In genomic region chr5:22343843-22344555, GRCm38 (mm10) we compare ENCODE assay signal across 8 mouse cellular contexts. TPM values are rescaled to one million over a fixed set of nuclear protein-coding genes. Genes with fewer than 3 reads are reported as not detected.
A peak's percentile ranks its signal among the peaks of the same experiment; 100 is the strongest.
DNase-seq lines count a peak whose midpoint lies in the region; ATAC-seq and TF ChIP-seq lines count a peak whose summit lies in the region.

No protein-coding gene starts in this region.

- peaks cover 56% of the 10 kb centered on the region for H3K27me3 ChIP-seq in heart, embryonic 11.5 days (ENCODE audit: control insufficient read depth, insufficient read depth, low read length)
- peaks cover 38% of the 10 kb centered on the region for H3K27me3 ChIP-seq in forebrain, embryonic 15.5 days
- H3K27me3 ChIP-seq in limb, embryonic 13.5 days, result peaks cover 88% of the 10 kb centered on the region
- peaks cover 23% of the 10 kb centered on the region for H3K27me3 ChIP-seq in small intestine, adult 2 months (ENCODE audit: control insufficient read depth, insufficient read depth, low read length)

- intact Hi-C loops in heart, postnatal 25 days (cut with DNase I), result no loop called here

- H3K36me3 ChIP-seq in heart, embryonic 11.5 days (ENCODE audit: control insufficient read depth, insufficient read depth, low read length), result no peaks in the 10 kb centered on the region
- no peaks in the 10 kb centered on the region for H3K36me3 ChIP-seq in forebrain, embryonic 15.5 days
- H3K36me3 ChIP-seq in limb, embryonic 13.5 days, result no peaks in the 10 kb centered on the region
- no peaks in the 10 kb centered on the region for H3K36me3 ChIP-seq in small intestine, adult 2 months (ENCODE audit: control insufficient read depth, insufficient read depth, low read length)

- no peak for TF ChIP-seq CTCF in brain, embryonic 14.5 days (IDR thresholded peaks at IDR 0.05; ENCODE audit: borderline replicate concordance, extremely low read depth, insufficient read depth, insufficient read length)
- TF ChIP-seq CTCF in small intestine, adult 2 months (IDR thresholded peaks at IDR 0.05; ENCODE audit: extremely low read depth, insufficient read length, insufficient replicate concordance, low read depth, low read length), result no peak

- no peak overlapping the region; the same call in 1 of the 2 replicates for H3K27ac ChIP-seq in heart, embryonic 11.5 days (ENCODE audit: low read depth, low read length)
- H3K27ac ChIP-seq in forebrain, embryonic 15.5 days (replicated peaks), result peak overlapping the region; percentile 35; the same call in 1 of the 2 replicates
- H3K27ac ChIP-seq in limb, embryonic 13.5 days, result no peak overlapping the region
- H3K27ac ChIP-seq in small intestine, adult 2 months (ENCODE audit: insufficient read depth, low read depth, low read length), result no peak overlapping the region

- WGBS in heart, embryonic 11.5 days (ENCODE audit: insufficient replicate concordance), result under 1% methylated on average over 63 of the region's 65 CpGs
- WGBS in forebrain, embryonic 15.5 days, result under 1% methylated on average over 58 of the region's 65 CpGs
- WGBS in limb, embryonic 13.5 days, result under 1% methylated on average over 56 of the region's 65 CpGs
- WGBS in small intestine, adult 2 months, result 3% methylated on average over 65 of the region's 65 CpGs

- no peaks in the 10 kb centered on the region for H3K9me3 ChIP-seq in heart, embryonic 11.5 days (replicated peaks; ENCODE audit: control insufficient read depth, low read length)
- H3K9me3 ChIP-seq in forebrain, embryonic 15.5 days, result no peaks in the 10 kb centered on the region
- no peaks in the 10 kb centered on the region for H3K9me3 ChIP-seq in limb, embryonic 13.5 days

- peak overlapping the region; percentile 61 for H3K4me3 ChIP-seq in heart, embryonic 11.5 days (ENCODE audit: low read depth, low read length)
- peak overlapping the region; percentile 60 for H3K4me3 ChIP-seq in forebrain, embryonic 15.5 days
- H3K4me3 ChIP-seq in limb, embryonic 13.5 days, result peak overlapping the region; percentile 56
- H3K4me3 ChIP-seq in small intestine, adult 2 months (ENCODE audit: low read depth, low read length), result peak overlapping the region; percentile 47

- ATAC-seq in heart, embryonic 11.5 days (replicated peaks; ENCODE audit: insufficient number of reproducible peaks, low FRiP score, low TSS enrichment), result peak; percentile 1; the same call in 1 of the 2 replicates
- ATAC-seq in forebrain, embryonic 15.5 days (replicated peaks), result peak; percentile 86
- ATAC-seq in limb, embryonic 13.5 days (ENCODE audit: low FRiP score, low read depth), result peak; percentile 75
- no peak for ATAC-seq in erythroid progenitor cell, adult 5-6 weeks (replicated peaks; ENCODE audit: low FRiP score, poor library complexity, severe bottlenecking)

- H3K9ac ChIP-seq in heart, embryonic 11.5 days (ENCODE audit: low read depth, low read length), result peak overlapping the region; percentile 70
- H3K9ac ChIP-seq in forebrain, embryonic 15.5 days (replicated peaks), result peak overlapping the region; percentile 73
- peak overlapping the region; percentile 62 for H3K9ac ChIP-seq in limb, embryonic 13.5 days

- no peaks in the 10 kb centered on the region for H3K4me1 ChIP-seq in heart, embryonic 11.5 days (ENCODE audit: control insufficient read depth, insufficient read depth, low read length)
- peaks cover 29% of the 10 kb centered on the region for H3K4me1 ChIP-seq in forebrain, embryonic 15.5 days
- H3K4me1 ChIP-seq in limb, embryonic 13.5 days, result peaks cover 17% of the 10 kb centered on the region
- H3K4me1 ChIP-seq in small intestine, adult 2 months (ENCODE audit: control insufficient read depth, insufficient read depth, insufficient read length, low read length), result no peaks in the 10 kb centered on the region

- no peak for TF ChIP-seq POLR2A in brain, embryonic 14.5 days (IDR thresholded peaks at IDR 0.05; ENCODE audit: borderline replicate concordance, extremely low read depth, insufficient read depth, insufficient read length, poor library complexity, severe bottlenecking)
- TF ChIP-seq POLR2A in small intestine, adult 2 months (IDR thresholded peaks at IDR 0.05; ENCODE audit: low read depth, low read length), result no peak

- DNase-seq in heart, postnatal 25 days (ENCODE audit: low spot score), result no peak
- peak; percentile 3 for DNase-seq in CD4-positive helper T cell, adult 2 months (ENCODE audit: low read depth, low spot score)
- peak; percentile 43 for DNase-seq in brain, embryonic 14.5 days (ENCODE audit: low read depth)

- peak overlapping the region; percentile 97 for H3K4me2 ChIP-seq in heart, embryonic 11.5 days
- peak overlapping the region; percentile 96 for H3K4me2 ChIP-seq in forebrain, embryonic 15.5 days (replicated peaks)
- H3K4me2 ChIP-seq in limb, embryonic 13.5 days (replicated peaks), result peak overlapping the region; percentile 94

RNA-seq across cellular contexts. Expression of gene Reln, which starts 0.5 kb away (rescaled TPM):
- 6.4 and 6.5 TPM in 2 replicates for polyA plus RNA-seq in heart, embryonic 11.5 days (2014; fragmentation: Nextera tagmentation; extraction: Ambion mirVana)
- total RNA-seq in heart, postnatal 25 days (2021), result 1 to 10 TPM; 3.3 to 3.8 TPM
- 113 and 127 TPM in 2 replicates for polyA plus RNA-seq in brain, embryonic 14.5 days (2012; rRNA removed)
- 46.7 and 47.6 TPM in 2 replicates for polyA plus RNA-seq in forebrain, embryonic 15.5 days (2015; fragmentation: Nextera tagmentation; extraction: Ambion mirVana)
- 2.2 and 2.3 TPM in 2 replicates for polyA plus RNA-seq in limb, embryonic 13.5 days (2015; fragmentation: Nextera tagmentation; extraction: Ambion mirVana)
- polyA plus RNA-seq in small intestine, adult 2 months (2012; rRNA removed), result 2.2 and 15.3 TPM in 2 replicates
- total RNA-seq in erythroid progenitor cell, adult 5-6 weeks (2015; ENCODE audit: low replicate concordance), result 195 and 249 TPM in 2 replicates
- 175 and 188 TPM in 2 replicates for total RNA-seq in erythroid progenitor cell, adult 5-6 weeks (2017; ENCODE audit: low replicate concordance)
